Mouse (Mus musculus) left cerebral cortex, postnatal 14 days (tissue): ENCODE data around the gene Ercc6l. TPM values are rescaled to one million over a fixed set of nuclear protein-coding genes. Genes with fewer than 3 reads are reported as not detected.
"Not testable (repeated sequence)": the region's sequence is repeated elsewhere in the genome, so short reads cannot be mapped to it uniquely, and the experiment has no call there.

Source experiments
- DNase-seq, 2 experiments: peaks; one replicate each; pipeline ENCODE4 v3.0.0; 2021 to 2022; ENCODE audit warnings: low spot score in 2 of 2, mixed read lengths in 1 of 2
- intact Hi-C: fragments of 180-260 bp; cut with DNase I; formaldehyde crosslinking; loops from one replicate; pipeline ENCODE4 v1.15.1; 2025
- total RNA-seq, 2 experiments: library from RNA; stranded (reverse); gene quantifications; 2 replicates each; pipeline ENCODE4 v1.2.3; 2021

The Ercc6l gene
- total RNA-seq, 2 experiments from 2014 or later, result 0.06 to 0.15 TPM

DNA sequence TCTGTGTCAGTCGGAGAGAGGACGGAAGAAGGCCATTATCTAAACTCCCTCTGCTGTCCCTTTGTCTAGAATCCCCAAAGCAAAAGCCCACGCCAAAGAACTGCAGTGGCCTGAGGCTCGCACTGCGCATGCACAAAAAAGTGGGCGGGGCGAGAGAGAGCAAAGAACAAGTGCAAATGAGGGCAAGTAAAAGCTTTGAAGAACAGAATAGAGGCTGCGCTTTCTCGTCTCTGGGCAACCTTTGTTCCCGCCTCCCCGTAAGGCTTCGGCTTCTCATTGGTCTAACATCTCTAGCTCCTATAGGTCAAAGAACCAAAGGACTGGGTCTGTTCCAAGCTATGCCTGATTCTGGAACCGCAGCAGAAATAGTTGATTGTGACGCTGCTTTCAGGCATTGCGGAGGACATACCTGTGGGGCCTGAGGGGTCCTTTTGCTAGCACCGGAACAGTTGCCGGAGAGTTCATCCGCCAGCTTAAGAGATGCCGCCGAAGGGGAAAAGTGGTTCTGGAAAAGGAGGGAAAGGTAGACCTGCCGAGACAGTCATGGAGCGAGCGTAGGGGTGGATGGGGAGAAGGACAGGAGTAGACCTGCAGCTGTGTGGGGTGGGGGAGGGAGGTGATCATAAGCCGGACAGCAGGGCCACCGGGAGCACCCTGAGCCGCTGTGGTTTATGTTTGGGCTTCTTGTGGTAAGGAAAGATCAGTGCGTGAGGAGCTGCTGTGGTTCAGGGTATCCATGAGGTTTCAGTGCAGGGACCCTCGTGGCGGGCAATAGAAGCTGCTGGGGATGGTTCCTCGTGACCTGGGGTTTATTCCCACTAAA is 37.6 kb downstream of the Ercc6l start, which contains the start of gene Pin4:
Gene Pin4, plus strand, starts transcription at position 406 of the 823 bp plus-strand sequence.
- intact Hi-C loops, result loop anchor here (5.0 kb wide), 1 partner anchor 42 kb away; no protein-coding TSS in a partner anchor

DNA sequence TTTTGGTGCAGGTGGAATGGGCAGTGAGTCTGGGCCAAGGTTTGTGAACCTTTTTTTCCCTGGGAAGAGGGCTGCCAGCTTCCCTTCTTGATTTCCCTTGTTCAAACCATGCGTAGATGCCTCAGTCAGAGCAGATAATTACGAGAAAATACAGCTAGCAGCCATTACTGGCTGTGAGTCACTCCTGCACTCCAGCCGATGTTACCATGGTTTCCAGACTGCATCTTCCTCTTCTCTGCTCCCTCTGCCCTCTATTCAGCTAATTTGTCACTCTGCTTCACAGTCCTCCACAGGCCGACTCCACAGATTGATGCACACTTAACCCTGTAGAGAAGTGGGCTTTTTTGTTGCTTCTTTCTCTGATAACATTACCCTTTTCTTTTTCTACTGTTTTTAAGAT is 41.2 kb downstream of the Ercc6l start:
- DNase-seq, result peak; percentile 15 to 32
- intact Hi-C loops, result loop anchor here (5.0 kb wide), 1 partner anchor 38 kb away; no protein-coding TSS in a partner anchor

More for the DNA sequence above, 37.6 kb downstream of the Ercc6l start, which contains the start of gene Pin4:
- peak; percentile 89 to 97 for DNase-seq

DNA sequence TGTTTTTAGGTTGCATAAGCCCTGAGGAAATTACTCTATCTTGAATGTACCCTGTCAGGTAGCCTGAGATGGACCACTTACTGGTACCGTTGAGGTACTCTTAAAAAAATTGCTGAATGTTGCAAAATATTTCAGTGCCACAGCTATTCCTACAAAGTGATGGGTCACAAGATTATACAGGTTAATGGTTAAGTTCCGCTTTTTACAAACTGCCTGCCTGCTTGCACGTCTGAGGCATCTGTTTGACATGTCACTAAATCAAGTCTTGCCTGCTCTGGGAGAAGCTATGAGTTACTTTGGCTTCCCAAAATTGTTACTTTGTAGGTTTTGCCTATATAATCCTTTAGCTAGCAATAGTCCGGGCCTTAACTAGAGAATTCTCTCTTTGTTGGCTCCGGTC is 47.5 kb downstream of the Ercc6l start:
- intact Hi-C loops, DNase-seq: not testable (repeated sequence)

DNA sequence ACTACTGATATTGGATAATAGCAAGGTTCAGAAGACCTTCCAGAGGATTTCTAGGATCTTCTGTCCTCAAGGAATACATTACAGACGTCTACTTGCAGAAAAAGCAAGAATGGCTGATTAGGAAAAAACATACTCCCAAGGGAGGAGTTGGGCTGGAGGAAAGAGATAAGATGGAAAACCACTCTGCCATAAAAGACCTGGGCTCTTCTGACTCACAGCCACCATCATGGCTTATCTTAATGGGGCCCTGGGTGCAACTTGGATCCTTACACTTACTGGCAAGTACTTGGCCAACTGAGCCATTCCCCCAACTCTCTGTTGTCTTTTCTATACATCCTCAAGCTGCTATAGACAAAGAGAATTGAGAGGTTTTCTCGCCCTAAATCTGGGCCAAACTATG is 53.1 kb downstream of the Ercc6l start:
- DNase-seq, intact Hi-C loops: not testable (repeated sequence)

DNA sequence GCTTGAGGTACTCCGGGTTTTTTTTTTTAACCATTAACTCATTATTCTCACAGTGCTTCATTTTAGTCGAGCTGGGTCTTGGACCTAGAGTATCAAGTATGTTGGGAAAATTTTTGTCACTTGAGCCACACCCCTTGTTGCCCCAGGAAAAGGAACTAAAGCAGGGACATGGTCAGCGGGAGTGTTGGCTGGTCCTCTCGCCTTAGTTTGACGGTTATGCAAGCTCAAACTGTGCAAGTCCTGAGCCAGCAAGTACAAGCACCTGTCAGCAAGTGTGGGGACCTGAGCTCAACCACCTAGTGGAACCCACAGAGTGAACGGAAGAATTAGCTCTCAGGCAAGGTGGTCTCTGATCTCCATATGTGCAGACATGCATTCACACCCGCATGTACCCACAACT is 55.0 kb downstream of the Ercc6l start:
- intact Hi-C loops, result no loop called here
- DNase-seq, result no peak

DNA sequence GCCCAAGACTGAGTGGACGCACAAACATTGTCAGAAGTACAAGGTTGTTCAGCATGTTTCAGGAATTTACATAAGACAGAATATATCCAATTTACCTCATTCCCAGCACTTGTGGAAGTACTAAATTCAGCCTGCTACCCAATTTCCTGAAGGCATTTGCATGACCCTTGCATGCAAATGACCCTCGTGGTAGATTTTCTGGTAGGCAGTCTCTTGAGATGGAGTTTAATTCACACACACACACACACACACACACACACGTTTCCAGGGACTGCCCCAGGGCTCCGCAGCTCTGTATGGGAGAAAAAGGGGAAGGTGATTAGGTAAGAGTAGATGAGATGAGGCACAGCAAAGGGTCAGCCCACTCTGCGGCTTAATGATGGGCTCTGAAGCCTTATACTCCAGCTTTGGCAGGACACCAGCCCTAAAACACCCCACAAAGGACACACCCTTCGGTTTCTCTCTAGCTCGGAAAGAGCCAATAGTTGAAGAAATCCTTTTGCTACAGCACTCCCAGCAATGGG is 62.4 kb downstream of the Ercc6l start:
- intact Hi-C loops, result no loop called here
- no peak for DNase-seq

Other genes starting within 250 kb of the Ercc6l start
- gene Rtl5, start 85.8 kb downstream of the Ercc6l start, total RNA-seq, result 10 to 100 TPM; 12.3 to 14.3 TPM
- gene Pin4, start 37.6 kb downstream of the Ercc6l start, total RNA-seq, result 10 to 100 TPM; 15.2 to 22.2 TPM
- gene Rps4x, start 32.3 kb upstream of the Ercc6l start, total RNA-seq, result 100 to 1,000 TPM; 395 to 481 TPM
- gene Cited1, start 95.1 kb upstream of the Ercc6l start, total RNA-seq, result 1 to 10 TPM; 5.5 to 6.3 TPM